Comparison of ENCODE assay signal across 8 mouse cellular contexts in the genomic region with DNA sequence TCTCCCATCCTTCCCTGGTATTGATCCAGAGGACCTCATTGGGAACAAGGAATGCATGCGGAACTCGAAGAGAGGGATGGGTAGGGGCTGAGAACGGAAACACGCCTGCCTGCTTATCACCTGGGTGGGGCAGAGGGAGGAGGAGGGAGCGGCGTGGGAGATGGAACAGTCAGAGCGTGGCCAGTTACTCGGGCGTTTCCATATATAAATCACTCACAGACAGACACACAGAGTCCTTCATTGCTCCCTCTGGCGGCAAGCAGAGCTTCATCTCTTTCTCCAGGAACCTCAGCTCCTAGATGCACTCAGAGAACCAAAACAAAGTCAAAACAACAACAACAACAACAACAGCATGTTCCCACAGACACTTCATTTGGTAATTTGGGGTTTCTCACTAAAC. TPM values are rescaled to one million over a fixed set of nuclear protein-coding genes. Genes with fewer than 3 reads are reported as not detected.
DNase-seq lines count a peak whose midpoint lies in the region; ATAC-seq lines count a peak whose summit lies in the region.

No protein-coding gene starts in this region.

- no peaks in the 10 kb centered on the region for H3K36me3 ChIP-seq in neural tube, embryonic 14.5 days (ENCODE audit: control insufficient read depth, insufficient read depth, low read length)
- H3K36me3 ChIP-seq in midbrain, embryonic 13.5 days, result no peaks in the 10 kb centered on the region

- ATAC-seq in neural tube, embryonic 14.5 days (ENCODE audit: low read depth), result no peak
- no peak for ATAC-seq in midbrain, embryonic 13.5 days

- no peaks in the 10 kb centered on the region for H3K9me3 ChIP-seq in neural tube, embryonic 14.5 days (ENCODE audit: control insufficient read depth, low read length)
- no peaks in the 10 kb centered on the region for H3K9me3 ChIP-seq in midbrain, embryonic 13.5 days

- H3K4me1 ChIP-seq in neural tube, embryonic 14.5 days (ENCODE audit: control insufficient read depth, insufficient read depth, low read length), result no peaks in the 10 kb centered on the region
- peaks cover 4% of the 10 kb centered on the region for H3K4me1 ChIP-seq in midbrain, embryonic 13.5 days (replicated peaks)

- no peak overlapping the region for H3K27ac ChIP-seq in neural tube, embryonic 14.5 days (ENCODE audit: low read depth, low read length)
- H3K27ac ChIP-seq in midbrain, embryonic 13.5 days, result no peak overlapping the region

- peak; percentile 54 to 60 for DNase-seq in heart, adult 18-20 months
- no peak for DNase-seq in heart, adult 9 months (ENCODE audit: low spot score in 2 of 2)
- DNase-seq in A20 (ENCODE audit: low read depth, low spot score), result peak; percentile 72
- DNase-seq in c-Kit-negative CD71-positive TER-119-positive erythroid progenitor cells, embryonic 14.5 days (ENCODE audit: low read depth, low spot score), result peak; percentile 47
- peak; percentile 76 for DNase-seq in large intestine, adult 2 months (ENCODE audit: low read depth, low spot score)
- no peak for DNase-seq in layer of hippocampus, postnatal 36 days

- H3K27me3 ChIP-seq in neural tube, embryonic 14.5 days (ENCODE audit: control insufficient read depth, insufficient read depth, low read length), result no peaks in the 10 kb centered on the region
- H3K27me3 ChIP-seq in midbrain, embryonic 13.5 days, result peaks cover 12% of the 10 kb centered on the region; the same call in 1 of the 2 replicates

- no peak overlapping the region for H3K9ac ChIP-seq in neural tube, embryonic 14.5 days (replicated peaks; ENCODE audit: low read depth, low read length)
- no peak overlapping the region for H3K9ac ChIP-seq in midbrain, embryonic 13.5 days (replicated peaks)

- 7% methylated on average over 10 of the region's 10 CpGs for WGBS in large intestine, adult 2 months
- WGBS in neural tube, embryonic 14.5 days, result 23% methylated on average over 10 of the region's 10 CpGs
- WGBS in midbrain, embryonic 13.5 days, result 54% methylated on average over 10 of the region's 10 CpGs

- 0 out of 2 replicates have a peak overlapping the region, but pooled peaks have one; percentile 8 for H3K4me2 ChIP-seq in neural tube, embryonic 14.5 days (ENCODE audit: low read depth, low read length)
- H3K4me2 ChIP-seq in midbrain, embryonic 13.5 days (replicated peaks), result no peak overlapping the region

- no peak overlapping the region for H3K4me3 ChIP-seq in neural tube, embryonic 14.5 days (ENCODE audit: low read depth, low read length)
- no peak overlapping the region for H3K4me3 ChIP-seq in midbrain, embryonic 13.5 days (replicated peaks)

RNA-seq across cellular contexts. Expression of a gene that starts 9.5 kb away (rescaled TPM):
- 1 to 10 TPM; 1.5 to 1.7 TPM for total RNA-seq in heart, adult 18-20 months (2021)
- polyA plus RNA-seq in large intestine, adult 2 months (2012; rRNA removed), result 0.66 and 1.3 TPM in 2 replicates
- polyA plus RNA-seq in neural tube, embryonic 14.5 days (2014; fragmentation: Nextera tagmentation; extraction: Ambion mirVana), result 3.2 and 3.4 TPM in 2 replicates
- polyA plus RNA-seq in midbrain, embryonic 13.5 days (2015; fragmentation: Nextera tagmentation; extraction: Ambion mirVana), result 0.20 and 0.34 TPM in 2 replicates
- 1 to 10 TPM; 2.1 to 3.5 TPM for total RNA-seq in layer of hippocampus, postnatal 36 days (2021)

RNA-seq across cellular contexts. Expression of a gene that starts 22.8 kb away (rescaled TPM):
- total RNA-seq in heart, adult 18-20 months (2021), result 10 to 100 TPM; 11.0 to 11.7 TPM
- polyA plus RNA-seq in large intestine, adult 2 months (2012; rRNA removed), result 14.4 and 16.7 TPM in 2 replicates
- polyA plus RNA-seq in neural tube, embryonic 14.5 days (2014; fragmentation: Nextera tagmentation; extraction: Ambion mirVana), result 38.4 and 40.2 TPM in 2 replicates
- 12.5 and 14.8 TPM in 2 replicates for polyA plus RNA-seq in midbrain, embryonic 13.5 days (2015; fragmentation: Nextera tagmentation; extraction: Ambion mirVana)
- 10 to 100 TPM; 14.0 to 16.6 TPM for total RNA-seq in layer of hippocampus, postnatal 36 days (2021)

RNA-seq across cellular contexts. Expression of a gene that starts 29.7 kb away (rescaled TPM):
- total RNA-seq in heart, adult 18-20 months (2021), result 1 to 10 TPM; 5.9 to 8.3 TPM
- 281 and 293 TPM in 2 replicates for polyA plus RNA-seq in large intestine, adult 2 months (2012; rRNA removed)
- 0.35 and 0.66 TPM in 2 replicates for polyA plus RNA-seq in neural tube, embryonic 14.5 days (2014; fragmentation: Nextera tagmentation; extraction: Ambion mirVana)
- polyA plus RNA-seq in midbrain, embryonic 13.5 days (2015; fragmentation: Nextera tagmentation; extraction: Ambion mirVana), result 0.36 and 0.37 TPM in 2 replicates
- under 1 TPM; 0.62 to 0.73 TPM for total RNA-seq in layer of hippocampus, postnatal 36 days (2021)

RNA-seq across cellular contexts. Expression of a gene that starts 47.4 kb away (rescaled TPM):
- total RNA-seq in heart, adult 18-20 months (2021), result over 10,000 TPM in 1 of 2 experiments, 1,000 to 10,000 TPM in 1; 9,387 to 10,464 TPM
- 1.9 and 2.3 TPM in 2 replicates for polyA plus RNA-seq in large intestine, adult 2 months (2012; rRNA removed)
- 2.1 TPM in 1 of 2 replicates, not detected in the other for polyA plus RNA-seq in neural tube, embryonic 14.5 days (2014; fragmentation: Nextera tagmentation; extraction: Ambion mirVana)
- 0.26 and 0.55 TPM in 2 replicates for polyA plus RNA-seq in midbrain, embryonic 13.5 days (2015; fragmentation: Nextera tagmentation; extraction: Ambion mirVana)
- total RNA-seq in layer of hippocampus, postnatal 36 days (2021), result 1 to 10 TPM in 1 of 2 experiments, under 1 TPM in 1; 0.60 to 1.1 TPM

Comparison
In these comparisons a context has a peak if more than half of its experiments do, and no peak if none do; other contexts are left out.
1. DNase-seq: peak in heart, adult 18-20 months (2 of 2), A20 (single experiment), c-Kit-negative CD71-positive TER-119-positive erythroid progenitor cells, embryonic 14.5 days (single experiment) and large intestine, adult 2 months (single experiment); none in heart, adult 9 months (0 of 2) and layer of hippocampus, postnatal 36 days (0 of 2).
2. RNA of a gene that starts 29.7 kb away (polyA plus RNA-seq): 281 to 293 TPM in large intestine, adult 2 months; 0.36 to 0.37 TPM in midbrain, embryonic 13.5 days and 0.35 to 0.66 TPM in neural tube, embryonic 14.5 days; every median in the first group is over 100 times any median in the second.